Mouse (Mus musculus): ENCODE data around the gene Irx6.

The Irx6 gene

GRCm38 (mm10) chr8:92721936-92722321 lies 47.8 kb downstream of the Irx6 start:
- no peak for DNase-seq (ENCODE audit: low read depth, low spot score)

DNA sequence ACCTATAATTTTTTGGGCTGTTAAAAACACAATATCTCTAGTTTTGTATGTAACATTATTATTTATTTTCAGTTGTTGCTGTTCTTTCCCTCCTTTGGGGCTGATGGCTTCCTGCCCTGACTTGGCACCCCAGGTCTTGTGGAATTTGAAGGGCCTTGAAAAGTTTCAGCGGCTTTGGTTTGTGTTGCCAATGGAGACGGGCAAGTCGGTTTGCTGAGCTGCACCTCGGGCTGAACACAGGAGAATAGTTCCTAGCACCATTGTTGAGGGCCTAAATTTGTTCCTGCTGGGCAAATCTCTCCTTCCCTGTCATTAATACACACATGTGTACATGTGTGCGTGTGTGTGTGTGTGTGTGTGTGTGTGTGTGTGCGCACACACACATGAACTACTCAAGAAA lies 49.2 kb downstream of the Irx6 start:
- DNase-seq (ENCODE audit: low read depth, low spot score): no peak

DNA sequence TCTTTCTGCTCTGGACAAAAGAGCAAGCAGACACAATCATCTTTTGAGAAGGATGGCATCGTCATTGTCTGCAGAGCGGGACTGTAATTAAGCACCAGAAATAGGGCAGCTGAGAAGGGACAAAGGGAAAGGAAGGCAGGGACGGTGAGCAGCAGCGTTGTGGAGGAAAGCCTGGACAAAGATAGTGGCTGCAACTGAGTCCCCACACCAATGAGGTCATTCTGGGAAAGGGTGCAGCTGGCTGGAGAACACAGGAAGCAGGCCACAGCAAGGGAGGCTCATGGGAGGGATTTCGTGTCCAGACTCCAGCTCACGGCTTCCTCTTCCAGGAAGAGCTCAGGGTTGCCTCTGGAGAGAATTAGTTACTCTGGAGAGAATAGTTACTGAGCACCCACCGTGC lies 49.9 kb downstream of the Irx6 start:
- no peak for DNase-seq (ENCODE audit: low read depth, low spot score)

- DNase-seq (ENCODE audit: low read depth, low spot score): no peak
Measured at GRCm38 (mm10) chr8:92724359-92724758, 50.3 kb downstream of the Irx6 start.

Data from ZHBTc4 (cell line).